Mouse (Mus musculus) ES-CJ7 (cell line): Measurements from ENCODE around the gene Ctbs.
A peak's percentile ranks its signal among the peaks of the same experiment; 100 is the strongest.
"Not testable (repeated sequence)": the region's sequence is repeated elsewhere in the genome, so short reads cannot be mapped to it uniquely, and the experiment has no call there.

Experiments used
- DNase-seq: peaks from one replicate; pipeline ENCODE4 v3.0.0; 2011; ENCODE audit warnings: low read depth, low spot score

The Ctbs gene

GRCm38 (mm10) chr3:146433063-146433462 is 16.5 kb upstream of the Ctbs start:
- not testable (repeated sequence) for DNase-seq

DNA sequence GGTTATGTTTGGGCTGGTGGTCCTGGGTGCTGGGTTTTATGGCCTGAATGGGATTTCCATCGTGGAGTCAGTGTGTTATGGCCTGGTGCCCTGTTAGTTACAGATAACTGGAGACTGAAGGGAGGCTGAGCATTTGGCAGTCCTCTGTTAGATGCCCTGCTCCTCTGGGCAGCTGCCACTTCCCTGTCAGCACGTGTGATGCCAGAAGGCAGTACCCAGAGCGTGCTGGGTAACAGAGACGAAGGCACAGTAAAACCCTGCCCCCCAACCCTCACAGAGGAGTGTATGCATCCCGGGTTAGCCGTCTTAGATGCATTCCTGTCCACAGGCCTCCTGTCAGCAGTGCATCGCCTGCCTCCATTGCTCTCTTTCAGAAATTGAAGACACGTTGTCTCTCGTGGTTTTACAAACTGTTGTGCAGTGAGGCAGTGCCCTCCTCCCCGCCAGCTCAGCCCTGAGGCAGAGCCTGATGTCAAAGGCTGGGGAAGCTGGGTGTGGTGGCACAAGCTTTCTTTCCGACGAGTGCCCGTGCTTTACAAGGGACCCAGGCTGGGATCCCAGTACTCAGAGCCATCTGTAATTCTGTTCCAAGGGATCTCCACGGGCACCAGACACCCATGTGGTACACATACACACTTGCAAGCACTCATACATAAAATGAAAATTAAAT is 15.8 kb upstream of the Ctbs start:
- DNase-seq: no peak

DNA sequence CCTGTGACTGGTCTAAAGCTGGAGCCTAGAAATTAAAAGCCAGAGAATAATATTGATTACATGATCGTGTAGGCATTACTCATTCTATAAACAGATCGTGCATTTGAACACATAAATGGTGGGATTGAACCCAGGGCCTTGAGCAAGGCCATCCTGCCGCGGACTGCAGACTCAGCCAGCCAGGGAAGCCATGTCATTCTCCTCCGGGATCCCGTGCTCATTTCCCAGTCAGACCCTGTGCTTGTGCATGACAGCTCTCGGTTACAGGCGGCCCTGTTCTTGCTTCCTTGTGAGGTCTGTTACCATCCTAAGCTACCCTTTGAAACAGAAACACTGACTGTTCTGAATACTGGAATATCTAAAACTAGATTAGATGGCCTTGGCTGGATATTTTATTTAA is 14.9 kb upstream of the Ctbs start:
- no peak for DNase-seq

GRCm38 (mm10) chr3:146435533-146435932 is 14.1 kb upstream of the Ctbs start:
- DNase-seq: no peak

DNA sequence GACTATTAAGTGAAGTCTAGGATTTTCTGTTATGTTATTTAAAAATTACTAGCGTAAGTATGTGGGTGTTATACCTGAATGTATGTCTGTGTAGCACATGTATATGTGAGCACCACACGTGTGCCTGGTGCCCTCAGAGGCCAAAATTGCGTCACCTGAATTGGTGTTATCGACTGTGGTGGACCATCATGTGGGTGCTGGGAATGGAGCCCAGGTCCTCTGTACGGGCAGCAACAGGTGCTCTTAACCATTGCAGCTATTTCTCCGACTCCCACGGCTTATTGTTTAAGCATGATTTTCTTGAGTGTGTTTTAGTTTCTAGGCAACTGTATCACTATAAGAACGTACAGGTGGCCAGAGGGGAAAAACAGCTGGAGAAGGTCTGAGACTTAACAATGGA is 13.5 kb upstream of the Ctbs start:
- DNase-seq: no peak

DNA sequence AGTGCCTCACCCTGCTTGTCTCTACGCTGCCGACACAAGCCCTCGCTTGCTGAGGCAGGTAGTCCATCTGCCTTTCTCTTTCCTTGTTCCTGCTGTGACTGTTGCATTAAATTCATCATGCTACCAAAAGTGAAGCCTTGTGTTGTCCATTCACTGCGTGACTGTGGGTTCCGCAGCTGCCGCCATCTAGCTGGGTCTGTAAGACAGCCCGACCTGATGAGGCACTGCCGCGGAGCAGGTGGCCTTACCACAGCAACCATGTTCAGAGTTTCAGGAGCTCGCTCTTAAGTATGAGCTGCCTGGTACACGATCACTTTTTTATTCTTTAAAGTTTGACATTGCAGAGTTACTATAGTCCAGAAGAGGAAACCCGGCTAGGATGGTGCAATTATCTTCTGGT is 9.6 kb upstream of the Ctbs start:
- no peak for DNase-seq

- DNase-seq: no peak
Measured at GRCm38 (mm10) chr3:146440422-146440821, 9.2 kb upstream of the Ctbs start.

GRCm38 (mm10) chr3:146442484-146442883 is 7.1 kb upstream of the Ctbs start:
- DNase-seq: no peak

DNA sequence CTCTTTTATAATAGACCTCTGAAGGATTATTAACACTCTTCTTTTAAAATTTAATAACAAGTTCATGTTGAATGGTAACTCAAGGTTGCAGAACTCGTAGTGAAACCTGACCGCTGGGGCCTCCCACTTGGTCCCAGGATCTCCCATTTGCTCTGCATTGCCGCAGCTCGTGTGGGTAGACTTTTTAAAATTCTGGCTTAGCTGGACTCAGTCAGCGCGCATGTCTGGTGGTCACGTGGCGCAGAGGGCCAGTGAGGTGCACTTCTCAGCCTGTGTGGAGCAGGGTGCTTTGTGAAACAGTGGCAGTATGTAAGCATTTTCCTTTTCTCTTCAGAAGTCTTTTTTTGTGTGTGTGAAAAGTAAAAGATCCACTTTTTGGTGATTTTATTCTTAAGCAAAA is 6.7 kb upstream of the Ctbs start:
- no peak for DNase-seq

DNA sequence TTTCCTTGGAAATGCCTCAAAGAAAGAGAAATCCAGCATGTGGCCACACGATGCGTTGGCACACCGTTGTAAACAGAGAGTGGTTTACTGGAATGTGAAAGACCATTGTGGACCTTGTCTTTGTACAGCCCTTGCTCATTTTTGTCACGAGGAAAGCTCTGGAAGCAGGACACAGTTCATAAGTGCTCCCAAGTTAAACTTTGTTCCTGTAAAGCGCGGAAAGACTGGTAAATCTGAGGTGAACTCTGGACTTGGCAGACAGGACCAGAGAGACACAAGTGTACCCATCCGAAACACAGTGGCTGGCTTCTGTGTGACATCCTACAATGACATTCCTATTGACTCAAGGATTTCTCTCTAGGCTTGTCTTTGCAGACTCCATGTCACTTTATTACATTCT is 6.2 kb upstream of the Ctbs start:
- DNase-seq: no peak

DNA sequence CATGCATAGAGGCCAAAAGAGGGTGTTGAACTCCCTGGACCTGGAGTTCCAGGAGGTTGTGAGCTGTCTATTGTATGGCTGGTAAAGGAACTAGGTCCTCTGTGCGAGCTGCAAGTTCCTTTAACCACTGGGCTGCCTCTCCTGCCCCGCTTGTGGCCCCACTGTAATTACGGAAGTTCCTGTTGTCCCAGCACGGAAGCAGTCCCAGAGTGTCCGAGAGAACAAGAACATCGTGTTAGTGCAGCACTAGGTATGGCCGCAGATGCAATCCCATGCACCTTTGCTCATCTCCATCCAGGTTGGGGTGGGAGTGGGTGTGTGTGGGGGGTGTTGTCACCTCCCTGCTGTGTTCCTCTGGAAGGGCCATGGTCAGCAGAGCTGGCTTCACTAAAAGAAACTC is 4.7 kb upstream of the Ctbs start:
- no peak for DNase-seq

DNA sequence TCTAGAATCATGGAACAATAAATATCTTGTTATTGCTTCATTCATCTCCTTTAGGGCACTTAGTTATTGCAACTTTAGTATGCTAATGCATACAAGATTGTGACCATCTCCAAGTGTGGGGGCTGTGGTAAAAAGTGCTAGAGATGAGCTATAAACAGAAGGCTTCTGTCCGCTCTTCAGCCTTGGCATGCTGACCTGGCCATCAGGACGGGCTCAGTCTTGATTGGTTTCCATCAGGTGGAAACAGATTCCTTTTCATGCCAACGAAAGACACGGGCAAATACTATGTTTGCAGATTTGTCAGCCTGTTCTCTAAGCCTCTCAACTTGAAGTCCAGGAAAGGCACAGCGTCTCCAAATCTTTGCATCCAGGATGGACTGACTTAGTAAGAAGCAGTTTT is 2.4 kb upstream of the Ctbs start:
- DNase-seq: no peak

- DNase-seq: no peak
Measured at GRCm38 (mm10) chr3:146447598-146447997, 2.0 kb upstream of the Ctbs start.

DNA sequence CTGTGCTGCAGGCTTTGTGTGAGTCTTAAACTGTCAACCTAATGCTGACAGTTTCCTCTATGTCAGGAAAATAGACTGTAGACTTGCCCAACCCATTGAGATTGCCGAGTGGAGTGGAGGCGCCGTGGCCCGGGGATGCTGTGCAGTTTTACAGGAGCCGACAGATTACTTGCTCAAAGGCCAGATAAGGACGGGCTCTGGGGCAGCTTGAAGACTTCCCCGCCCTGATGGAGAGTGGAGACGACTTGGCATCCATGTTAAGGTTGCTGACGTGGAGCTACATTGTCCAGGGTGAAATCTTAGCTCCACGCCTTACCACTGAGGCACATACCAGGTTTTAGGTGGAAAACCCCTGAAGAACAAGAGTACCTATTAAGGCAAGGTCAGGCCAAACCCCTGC is 1.2 kb upstream of the Ctbs start:
- no peak for DNase-seq

- no peak for DNase-seq
Measured at GRCm38 (mm10) chr3:146448969-146449368, 626 bp upstream of the Ctbs start.

DNA sequence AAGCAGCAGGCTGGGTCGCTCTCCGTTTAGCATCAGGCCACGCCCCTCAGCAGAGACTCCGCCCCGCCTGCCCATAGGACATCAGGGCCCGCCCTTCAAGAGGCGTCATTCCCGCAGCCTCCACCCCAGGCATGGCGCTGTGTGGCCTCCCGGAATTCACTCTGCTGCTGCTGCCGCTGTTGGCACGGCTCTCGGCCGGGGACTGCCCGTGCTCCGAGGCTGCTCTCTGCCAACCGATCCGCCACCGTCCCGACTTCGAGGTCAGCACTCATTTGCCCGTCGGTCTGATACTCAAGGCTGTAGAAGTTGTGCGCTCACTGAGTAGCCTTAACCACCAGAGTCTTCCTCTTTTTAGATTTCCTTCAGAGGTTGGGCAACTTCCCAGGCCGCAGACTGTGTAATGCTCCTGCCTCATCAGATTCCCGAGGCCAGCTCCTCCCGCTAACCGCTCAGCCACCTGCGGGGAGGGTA is 811 bp downstream of the Ctbs start:
- peak; percentile 94 for DNase-seq

DNA sequence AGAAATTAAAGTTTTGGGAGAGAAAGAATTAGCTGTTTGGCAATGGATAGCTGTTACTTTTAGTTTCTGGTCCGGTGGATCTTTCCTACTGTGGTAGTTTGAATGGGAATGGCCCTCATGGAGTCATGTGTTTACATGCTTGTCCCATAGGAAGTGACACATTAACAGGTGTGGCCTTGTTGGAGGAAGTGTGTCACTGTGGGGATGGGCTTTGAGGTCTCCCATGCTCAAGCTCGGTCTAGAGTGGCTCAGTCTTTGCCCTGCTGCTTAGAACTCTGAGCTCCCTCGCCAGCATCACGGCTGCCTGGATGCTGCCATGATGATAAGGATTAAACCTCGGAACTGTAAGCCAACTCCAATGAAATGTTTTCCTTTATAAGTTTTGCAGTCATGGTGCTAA is 1.8 kb downstream of the Ctbs start:
- peak; percentile 23 for DNase-seq

DNA sequence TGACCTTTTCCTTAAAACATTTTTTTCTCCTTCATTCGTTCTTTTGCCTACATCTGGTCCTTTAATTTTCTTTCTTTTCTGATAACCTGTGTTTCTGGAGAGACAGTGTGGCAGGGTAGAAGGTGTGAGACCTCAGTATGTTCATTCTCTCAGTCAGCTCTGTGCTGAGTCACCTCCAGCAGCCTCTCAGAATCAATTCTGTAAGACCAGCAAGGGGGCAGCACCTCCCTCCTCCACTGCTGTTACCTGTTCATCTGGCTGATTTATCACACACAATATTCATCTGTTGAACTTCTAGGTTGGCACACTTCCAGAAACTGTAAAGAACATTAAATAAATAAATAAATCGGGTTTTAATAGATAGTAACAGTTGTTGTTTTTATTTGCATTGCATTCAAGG is 13.3 kb downstream of the Ctbs start:
- DNase-seq: peak; percentile 29

DNA sequence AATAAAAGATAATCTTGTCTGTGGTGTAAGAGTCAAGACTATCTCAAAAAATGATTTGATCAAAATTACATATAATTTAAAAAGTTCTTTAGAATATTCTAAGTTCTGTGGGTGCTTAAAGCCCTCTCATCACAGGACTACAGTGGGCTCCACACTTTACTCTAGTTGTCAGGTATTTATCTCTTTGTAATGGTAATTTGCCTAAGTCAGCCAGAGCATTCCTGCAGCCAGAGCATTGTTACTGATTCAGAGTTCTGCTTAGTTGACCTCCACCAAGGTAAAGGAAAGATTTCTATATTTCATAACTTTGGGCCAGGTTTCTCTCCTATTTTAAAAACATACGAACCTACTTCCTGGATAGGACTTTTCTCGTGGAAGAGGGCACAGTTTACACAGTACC is 19.6 kb downstream of the Ctbs start:
- DNase-seq: peak; percentile 48

DNA sequence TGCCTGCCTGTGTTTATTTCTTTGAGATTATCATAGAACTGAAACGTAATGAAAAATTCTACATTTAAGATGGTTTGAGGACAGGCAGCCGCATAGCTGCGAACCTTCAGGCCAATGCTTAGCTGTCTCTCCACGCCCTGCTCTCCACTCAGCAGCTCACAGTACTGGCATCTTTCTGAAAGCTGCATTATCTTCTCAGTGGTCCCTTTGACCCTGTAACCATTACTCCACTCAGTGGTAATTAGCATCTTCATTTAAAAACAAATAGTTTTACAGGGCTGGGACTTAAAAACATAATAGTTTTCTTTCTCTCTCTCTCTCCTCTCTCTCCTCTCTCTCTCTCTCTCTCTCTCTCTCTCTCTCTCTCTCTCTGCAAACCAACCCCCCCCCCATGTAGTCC is 23.1 kb downstream of the Ctbs start:
- peak; percentile 51 for DNase-seq

- DNase-seq: no peak
Measured at GRCm38 (mm10) chr3:146473741-146474140, 24.1 kb downstream of the Ctbs start.

- no peak for DNase-seq
Measured at GRCm38 (mm10) chr3:146474428-146474827, 24.8 kb downstream of the Ctbs start.

DNA sequence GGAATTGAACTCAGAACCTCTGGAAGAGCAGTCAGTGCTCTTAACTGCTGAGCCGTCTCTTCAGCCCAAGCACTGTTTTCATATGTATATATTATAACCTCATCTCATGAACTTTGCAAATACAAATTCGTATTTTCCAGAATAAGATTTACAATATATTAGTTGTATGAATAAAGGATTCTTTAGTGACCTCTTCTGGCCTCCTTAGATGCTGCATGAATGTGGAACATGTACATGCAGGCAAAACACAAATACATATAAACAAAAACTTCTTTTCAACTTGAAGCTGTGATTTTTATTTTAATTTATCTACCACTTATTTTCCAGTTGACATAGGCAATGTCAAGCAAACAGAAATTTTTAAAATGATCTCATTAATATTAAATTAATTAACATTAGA is 32.4 kb downstream of the Ctbs start:
- no peak for DNase-seq

DNA sequence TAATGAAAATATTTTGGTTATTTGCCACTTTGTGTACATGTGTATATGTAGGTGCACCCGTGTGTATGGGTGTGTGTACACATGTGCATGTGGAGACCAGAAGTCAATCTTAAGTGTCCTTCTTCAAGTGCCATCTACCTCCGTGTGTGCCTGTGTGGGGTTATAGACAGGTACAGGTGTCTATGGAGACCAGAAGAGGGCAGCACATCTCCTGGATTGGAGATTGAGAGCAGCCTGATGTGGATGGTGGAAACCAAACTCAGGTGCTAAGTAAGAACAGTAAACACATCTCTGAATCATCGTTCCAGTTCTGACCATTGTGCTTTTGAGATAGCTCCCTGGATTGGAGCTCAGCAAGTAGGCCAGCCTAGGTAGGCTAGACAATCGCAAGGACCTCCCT is 36.9 kb downstream of the Ctbs start:
- DNase-seq: peak; percentile 80
